Mouse (Mus musculus) kidney, postnatal 36 days (tissue): ENCODE measurements at regions not wholly inside any gene's neighbourhood (a gene's known extent, or its start where the extent isn't known, plus 50 kb on each side); places are given as distances from the start of the nearest gene placed in this dataset.
"Not testable (repeated sequence)": the region's sequence is repeated elsewhere in the genome, so short reads cannot be mapped to it uniquely, and the experiment has no call there.

Experiments
- DNase-seq, 2 experiments: peaks; one replicate each; pipeline ENCODE4 v3.0.0; 2021 to 2022; ENCODE audit warnings: mixed read lengths in 2 of 2

DNA sequence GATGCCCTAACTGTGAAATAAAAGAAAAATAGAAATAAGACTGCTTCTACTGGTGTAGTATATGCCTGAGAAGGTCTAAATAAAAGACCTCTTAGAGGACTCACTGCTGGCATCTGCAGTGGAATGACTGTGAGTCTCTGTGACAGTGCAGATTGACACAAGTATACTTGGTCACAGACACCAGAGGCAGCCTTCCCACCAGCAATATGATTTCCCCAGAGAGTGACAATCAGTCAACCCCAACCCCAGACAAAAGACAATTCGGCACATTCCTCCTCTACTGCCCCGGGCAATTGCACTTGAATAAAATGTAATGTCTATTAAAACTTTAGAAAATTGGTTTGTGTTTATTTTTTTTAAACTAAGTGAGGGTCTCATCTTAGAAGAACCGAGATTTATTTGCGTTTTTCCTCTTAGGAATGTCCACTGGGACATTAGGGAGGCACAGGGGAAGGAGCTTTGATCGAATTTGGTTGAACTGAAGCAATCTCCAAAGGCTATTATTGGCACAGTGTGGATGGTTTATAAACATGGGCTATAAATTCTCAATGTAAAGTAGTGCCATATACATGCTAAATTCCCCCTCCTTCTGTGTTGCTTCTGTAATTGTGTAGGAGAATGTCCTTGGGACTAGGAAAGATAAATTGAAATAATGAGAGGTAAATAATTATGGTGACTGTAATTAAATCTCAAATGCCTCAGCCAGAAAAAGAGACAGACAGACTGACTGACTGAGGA lies 123.0 kb upstream of the Lnx1 start:
- no peak for DNase-seq

DNA sequence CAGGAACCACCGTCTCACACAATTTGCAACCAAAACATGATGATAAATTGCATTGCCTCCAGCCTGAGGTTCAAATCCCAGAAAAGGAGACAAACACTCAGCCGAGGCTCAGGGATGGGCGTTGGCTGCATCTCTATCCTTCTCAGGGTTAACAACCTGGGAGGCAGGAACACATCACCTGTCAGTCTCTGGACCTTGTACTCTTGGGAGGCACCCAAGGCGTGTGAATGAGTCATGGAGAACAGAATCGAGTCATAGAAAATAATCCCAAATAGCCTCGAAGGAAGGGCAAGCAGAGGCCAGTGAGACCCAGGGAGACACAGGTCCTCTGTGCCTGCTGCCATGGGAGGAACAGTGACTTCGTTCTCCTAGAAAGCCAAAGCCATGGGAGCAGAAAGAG lies 121.0 kb upstream of the Lnx1 start:
- peak; percentile 28 to 41 for DNase-seq

DNA sequence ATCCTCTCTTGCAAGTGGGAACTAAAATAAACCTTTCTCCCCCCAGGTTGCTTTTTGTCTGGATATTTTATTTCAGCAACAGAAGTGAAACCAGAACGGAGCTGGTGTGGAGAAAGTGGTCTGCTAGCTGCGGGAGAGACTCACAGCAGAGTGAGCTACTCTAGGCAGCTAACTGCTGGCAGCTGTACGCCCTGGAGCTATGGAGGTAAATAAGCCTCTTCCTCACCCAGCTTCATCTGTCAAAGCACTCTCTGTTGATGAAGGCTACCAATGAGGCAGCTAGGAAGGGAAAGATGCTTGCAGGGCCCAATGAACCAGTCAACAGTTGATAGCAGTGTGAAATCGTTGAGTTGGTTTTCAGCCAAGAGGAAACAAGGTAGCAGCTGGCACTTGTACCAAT lies 119.3 kb upstream of the Lnx1 start:
- no peak for DNase-seq

DNA sequence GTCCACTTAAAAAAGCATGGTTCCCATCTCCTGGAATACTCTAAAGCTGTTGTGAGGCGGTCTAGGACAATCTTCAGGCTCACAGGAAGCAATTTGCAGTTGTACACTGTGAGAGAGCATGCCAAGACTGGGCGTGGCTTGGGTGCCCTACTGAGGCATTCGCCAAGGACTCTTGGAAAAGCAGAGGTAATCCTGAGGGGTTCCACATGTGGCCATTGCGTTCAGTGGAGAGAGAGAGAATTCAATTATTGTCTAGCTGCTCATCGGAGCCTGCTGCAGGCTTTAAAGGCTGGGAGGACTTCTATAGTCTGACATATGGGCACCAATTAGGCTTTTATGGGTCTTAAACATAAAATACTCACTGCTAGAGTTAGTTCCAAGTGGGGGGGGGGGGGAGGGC lies 113.8 kb upstream of the Lnx1 start:
- DNase-seq = peak; percentile 44 to 66

DNA sequence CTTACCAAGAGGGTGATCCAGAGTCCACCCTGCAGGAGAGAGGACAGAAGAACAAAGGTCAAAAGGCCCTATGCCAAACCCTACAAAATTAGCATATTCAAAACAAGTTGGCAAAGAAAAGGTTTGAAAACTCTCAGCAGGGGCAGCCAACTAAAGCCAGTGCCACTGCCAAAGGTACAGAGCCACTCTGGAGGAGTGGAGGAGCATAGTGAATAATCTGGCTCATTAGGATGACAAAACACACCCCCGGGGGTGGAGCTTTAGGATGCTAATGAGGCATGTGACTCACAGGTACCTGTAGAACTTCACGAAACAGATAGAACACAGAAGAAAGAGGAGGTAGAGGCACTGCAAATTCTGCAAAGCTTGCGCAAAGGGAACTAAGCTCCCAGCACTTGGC lies 110.7 kb upstream of the Lnx1 start:
- DNase-seq = peak; percentile 85 to 93

DNA sequence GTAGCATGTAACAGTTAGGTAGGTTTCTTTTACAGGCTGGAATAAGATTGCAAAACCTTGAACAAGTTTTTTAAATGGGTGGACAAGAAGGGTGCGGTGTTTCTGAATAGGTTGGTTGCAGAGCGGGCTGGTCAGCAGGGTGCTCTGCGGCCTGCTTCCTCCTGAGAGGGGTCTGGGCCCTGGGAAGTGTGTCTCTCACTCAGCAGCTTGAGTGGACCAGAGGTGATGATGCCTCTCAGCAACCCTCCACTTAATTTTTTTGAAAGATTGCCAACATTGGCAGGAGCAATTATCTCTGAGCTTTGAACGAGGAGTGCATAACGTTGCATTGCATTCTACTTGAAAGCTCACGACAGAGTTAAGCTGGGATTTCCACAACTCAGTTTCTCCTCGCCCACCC lies 108.3 kb upstream of the Lnx1 start:
- DNase-seq = no peak

DNA sequence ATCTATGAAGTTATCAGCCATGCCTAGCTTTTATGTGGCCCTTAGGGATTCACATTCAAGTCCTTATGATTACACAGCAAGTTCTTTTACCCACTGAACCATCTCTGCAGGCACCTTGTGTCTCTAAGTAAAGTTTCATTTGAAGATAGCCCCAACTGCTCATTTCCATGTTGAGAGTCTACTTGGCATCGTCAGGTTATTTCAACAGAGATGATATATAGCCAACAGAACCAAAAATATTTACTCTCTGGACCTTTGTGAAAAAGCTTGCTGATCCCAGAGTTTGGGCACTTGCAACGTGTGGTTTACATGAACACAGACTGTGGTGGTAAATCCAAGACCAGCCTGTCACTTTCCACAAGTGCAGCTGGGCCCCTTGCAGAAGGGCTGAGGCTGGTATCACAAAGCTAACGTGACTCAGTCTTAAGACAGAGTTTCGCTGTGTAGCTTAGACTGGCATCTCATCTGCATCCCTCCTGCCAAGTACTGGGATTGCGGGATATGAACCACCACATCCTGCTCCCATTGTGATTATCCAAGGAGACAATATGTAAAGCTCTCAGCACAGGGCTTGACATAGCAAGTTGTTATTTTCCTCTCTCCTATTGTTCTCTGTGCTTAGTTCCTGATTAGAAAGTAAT lies 105.0 kb upstream of the Lnx1 start:
- DNase-seq = no peak

DNA sequence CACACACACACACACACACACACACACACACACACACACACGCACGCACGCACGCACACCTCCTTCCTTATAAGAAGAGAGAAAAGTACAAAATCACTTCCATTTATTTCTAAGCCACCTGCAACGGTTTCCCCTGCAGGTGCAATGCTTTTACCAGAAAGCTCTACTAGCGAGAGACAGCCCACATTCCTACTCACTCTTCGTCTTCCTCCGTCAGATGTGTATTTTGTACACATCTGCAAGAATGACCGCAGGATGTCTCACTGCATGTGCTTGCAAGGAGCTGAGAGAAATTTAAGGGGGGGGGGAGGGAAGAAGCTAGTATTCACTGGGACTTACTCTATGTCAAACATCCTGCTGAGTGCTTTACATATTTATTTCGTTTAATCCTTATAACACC lies 99.2 kb upstream of the Lnx1 start:
- DNase-seq = no peak

DNA sequence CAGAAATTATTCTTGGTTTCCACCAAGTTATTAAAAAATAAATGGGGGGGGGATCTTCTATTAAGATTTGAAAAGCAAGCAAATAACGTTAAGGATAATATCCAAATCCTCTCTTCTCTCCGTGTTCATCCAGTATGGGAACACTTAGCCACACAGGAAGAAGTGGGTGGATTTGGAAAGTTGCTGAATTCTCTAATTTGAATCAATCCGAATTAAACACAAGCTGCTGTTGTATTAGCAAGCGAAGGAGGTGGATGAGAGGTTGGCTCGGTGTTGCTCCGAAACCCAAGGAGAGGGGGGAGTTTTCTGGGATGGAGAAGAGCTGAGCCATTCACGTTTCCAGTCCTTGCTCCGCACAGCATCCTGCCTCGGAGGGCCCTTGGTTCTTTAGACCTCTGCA lies 97.6 kb upstream of the Lnx1 start:
- DNase-seq = no peak

DNA sequence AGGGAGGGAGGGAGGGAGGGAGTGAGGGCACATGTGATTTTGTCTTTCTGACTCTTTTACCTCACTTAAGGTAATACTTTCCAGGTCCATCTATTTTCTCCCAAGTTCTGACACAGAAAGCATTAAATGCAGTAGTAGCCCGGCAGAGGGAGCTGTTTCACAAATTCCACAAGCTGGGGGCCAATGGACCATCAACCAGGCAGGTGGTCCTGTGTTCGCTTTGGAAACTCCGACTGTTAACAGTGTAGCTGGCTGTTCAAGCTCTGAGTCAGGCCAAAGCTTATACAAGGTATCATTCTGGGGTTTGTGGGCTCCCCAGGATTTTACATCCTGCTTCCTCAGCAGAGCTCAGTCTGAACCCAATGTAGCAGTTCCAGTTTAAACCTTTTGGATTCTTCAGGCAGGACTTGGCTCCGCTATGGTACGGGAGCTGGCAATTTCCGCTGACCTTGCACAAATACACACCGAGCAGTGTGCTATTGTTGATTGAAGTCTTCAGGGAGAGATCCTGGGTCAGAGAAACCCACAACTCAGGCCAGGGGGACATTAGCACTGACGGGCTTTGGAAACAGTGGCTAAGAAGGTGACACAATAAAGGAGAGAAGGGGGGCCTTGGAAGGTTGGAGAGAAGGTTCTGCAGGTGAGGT lies 93.8 kb upstream of the Lnx1 start:
- peak; percentile 27 to 77 for DNase-seq

DNA sequence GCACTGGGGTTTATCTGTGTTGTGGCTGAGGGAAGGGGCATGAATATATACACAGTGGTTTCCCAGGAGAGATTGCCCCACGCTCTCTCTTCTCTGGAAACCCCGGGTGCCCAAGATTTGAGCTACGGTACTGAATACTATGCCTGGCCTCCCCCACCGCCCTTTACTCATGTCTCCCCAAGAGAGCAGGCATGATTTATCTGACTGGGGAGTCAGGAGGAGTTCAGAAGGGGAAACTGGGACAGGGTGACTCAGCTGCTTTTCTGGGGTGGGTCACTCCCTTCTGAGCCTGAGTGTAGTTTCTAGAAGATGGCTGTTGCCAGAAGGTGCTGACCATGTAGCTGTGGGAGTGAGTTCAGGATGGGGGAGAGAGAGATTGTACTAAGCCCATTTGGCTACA lies 92.0 kb upstream of the Lnx1 start:
- no peak for DNase-seq

DNA sequence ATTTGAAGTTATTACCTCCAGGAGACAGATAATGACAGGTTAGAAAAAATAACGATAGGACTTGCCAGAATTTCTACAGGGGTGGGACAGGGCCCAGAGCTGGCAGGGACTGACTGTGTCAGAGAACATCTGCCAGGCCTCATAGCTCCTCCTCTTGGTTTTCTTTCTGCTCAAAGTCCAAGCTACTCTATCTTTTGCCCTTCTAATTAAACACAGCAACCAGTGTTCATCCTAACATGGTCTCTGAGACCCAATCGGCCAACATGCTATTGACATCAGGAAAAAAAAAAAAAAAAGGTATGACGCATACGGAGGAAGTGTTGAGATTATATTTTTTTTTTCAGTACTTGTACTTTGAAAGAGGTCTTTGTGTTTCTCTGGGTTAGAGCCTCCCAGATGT lies 90.7 kb upstream of the Lnx1 start:
- DNase-seq = peak; percentile 62 to 72

DNA sequence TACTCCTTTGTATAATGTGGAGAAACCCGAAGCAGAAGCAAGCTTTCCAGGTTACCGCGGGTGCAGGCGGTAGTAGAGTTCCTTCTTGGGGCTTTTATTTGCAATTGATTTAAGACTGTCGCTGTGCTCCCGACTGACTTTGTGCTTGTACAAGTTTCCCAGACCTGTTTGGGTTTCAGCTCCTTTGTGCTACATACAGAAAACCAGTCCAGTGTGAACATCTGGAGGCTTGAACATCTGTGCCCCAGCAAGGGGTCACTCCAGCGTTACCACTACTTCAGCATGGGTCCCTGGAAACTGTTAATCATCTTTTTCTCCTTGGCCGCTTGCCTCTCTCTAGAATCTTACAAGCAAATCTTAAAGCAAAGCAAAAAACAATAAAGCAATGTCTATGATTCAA lies 90.2 kb upstream of the Lnx1 start:
- peak; percentile 22 to 37 for DNase-seq

DNA sequence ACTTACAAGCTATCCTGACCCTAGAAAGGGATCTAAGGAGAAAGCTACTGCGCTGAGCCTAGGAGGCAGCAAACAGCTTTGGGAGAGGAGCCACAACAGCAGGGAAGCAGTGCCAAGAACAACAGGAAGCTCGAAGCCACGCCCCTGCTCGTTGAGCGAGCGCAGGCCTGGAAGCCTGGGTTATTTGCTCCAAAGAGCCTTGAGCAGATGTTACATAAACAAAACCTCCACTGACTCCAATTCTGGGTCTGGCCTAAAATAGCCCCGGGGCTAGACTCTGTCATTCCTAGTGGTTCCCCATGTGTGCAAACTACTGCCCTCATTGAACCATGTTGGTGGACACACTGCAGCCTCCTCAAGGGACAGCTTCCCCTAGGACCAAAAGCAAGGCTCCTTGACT lies 89.6 kb upstream of the Lnx1 start:
- peak; percentile 92 to 96 for DNase-seq

DNA sequence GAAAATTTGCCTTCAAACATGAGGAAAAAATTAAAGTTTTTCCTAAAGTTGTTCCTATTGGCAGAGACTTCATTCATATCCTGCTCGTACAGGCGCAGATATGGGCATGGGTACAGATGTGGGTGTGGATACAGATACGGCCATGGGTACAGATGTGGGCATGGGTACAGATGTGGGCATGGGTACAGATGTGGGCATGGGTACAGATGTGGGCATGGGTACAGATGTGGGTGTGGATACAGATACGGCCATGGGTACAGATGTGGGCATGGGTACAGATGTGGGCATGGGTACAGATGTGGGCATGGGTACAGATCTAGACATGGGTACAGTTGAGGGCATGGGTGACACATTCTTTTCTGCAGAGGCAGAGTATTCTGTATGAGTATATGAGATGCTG lies 87.8 kb upstream of the Lnx1 start:
- not testable (repeated sequence) for DNase-seq

DNA sequence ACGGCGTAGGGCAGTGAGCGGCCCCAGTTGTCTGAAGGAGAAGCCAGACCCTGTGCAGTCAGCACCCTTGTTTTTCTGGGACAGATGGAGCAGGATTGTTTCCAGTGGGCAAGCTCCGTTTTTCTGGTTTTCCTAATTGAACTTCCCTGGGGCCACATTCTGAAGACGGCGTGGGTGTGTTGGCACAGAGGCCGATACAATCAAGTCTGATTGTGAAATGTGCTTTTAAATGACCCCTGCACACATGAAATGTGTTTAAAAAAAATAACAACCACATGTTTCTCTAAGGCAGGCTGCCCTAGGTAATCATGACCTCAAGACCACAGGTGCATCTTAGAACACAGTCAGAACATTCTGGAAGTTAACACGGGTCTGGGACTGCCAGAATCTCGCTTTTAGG lies 81.2 kb upstream of the Lnx1 start:
- no peak for DNase-seq

DNA sequence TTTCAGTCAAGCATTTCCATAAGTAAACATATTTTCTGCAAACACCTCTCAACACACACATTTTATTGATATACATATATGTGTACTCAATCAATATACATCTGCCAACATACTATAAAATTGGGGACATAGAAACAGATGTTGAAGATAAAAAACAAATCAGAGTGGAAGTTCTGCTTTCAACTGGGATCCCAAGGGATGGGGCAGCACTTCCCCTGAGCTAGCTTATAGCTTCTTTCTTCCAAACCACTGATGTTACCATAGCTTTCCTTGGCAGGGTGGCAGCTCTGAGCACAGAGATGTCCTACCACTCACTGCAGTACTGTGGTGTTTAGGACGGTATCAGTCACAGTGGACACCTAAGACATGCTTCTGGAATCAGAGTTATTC lies 75.4 kb upstream of the Lnx1 start:
- DNase-seq = no peak

DNA sequence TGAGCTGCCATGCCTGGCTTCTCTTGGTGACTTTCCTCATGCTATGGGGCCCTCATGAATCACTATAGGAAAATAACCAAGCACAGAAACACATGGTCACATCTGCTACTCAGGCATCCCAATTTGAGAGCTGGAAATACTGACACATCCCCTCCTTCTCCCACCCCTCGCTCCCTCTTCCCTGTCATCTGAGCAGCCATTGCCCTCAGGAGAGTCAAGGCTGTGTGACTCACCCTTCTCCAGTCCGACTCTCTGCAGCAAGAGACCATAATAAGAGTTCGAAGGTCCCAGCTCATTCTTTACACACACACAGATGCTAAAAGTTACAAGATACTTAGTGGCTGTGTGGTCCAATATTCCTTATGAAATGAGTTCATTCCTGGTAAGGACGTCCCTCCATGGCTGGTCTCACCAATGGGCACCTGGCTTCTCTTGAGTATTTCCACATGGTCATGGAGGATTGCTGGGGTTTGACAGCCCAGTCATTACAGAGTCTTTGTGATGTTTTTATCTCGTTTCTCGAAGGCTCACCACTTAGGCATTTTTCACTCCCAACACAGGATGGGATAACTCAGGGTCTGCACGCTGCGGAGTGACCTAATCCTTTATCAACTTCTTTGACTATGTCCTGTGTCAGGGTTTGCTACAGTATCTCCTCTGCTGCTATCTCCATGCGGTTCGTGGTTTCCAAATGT lies 74.8 kb upstream of the Lnx1 start:
- DNase-seq = no peak

DNA sequence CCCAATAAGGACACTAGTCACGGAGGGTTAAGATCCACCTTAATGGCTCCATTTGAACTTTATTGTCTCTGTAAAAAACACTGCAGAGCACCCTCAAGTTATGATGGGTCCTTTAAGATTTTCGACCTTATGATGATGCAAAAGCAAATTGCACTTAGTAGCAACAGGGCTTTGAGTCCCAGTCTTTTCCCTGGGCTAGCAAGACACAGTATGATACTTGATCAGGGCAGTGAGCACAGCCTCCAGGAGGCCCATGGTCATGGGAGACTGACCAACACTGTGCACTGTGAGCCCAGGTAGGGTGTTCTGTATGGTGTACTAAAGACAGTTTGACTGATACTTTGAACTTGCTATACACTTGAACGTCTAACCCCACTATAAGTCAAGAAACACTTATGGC lies 73.4 kb upstream of the Lnx1 start:
- DNase-seq = no peak

DNA sequence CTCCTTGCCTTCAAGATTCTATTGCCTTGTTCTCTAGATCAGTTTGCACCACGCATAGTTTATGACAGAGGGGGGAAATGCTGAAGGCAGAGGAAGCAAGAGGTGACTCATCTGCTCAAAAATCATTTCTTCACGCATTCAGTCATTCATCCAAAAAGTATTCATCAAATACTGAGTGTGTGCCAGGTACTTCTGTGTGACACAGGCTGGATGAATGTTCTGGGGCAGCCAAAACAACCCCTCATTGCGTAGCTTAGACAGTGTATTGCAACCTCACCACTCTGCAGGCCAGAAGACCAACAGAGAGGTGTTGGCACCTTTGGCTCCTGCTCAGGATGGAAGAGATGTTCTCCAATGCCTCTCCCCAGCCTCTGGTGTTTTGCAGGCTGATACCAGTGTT lies 72.9 kb upstream of the Lnx1 start:
- DNase-seq = no peak

DNA sequence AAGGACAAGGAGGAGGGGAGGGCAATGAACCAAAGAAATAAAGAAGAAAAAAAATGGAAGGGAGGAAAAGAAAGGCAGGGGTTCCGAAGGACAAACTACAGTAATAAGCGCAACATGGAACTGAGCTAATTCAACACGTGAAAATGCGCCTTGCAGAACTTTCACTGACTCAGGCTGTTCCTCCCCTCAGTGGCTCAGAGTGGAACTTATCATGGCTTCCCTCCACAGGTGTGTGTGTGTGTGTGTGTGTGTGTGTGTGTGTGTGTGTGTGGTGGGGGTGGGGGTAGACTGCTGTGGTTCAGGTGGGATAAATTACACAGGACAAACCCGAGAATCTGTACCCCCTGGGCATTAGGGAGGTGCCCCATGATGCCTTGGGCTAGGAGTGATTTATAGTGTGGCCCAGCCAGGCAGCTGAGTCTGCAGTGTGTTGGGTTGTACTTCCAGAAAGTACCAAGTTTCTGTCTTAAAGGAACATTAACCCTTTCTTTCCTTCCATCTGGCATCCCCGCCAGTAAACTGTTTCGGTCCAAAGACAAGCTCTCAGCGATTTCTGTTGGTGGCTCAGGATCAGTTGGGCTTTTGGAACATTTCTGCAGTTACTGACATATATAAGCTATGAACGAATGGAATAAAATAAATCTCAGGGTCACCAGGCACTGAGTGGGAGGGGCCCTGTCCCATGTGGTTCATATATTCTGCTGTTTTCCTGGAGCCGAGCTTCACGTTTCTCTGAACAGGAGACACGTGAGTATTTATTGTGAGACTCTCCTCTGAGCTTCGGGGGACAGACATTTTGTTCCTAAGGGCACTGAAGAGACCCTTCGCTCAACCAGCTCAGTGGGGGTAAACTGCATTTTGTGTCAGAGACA lies 71.1 kb upstream of the Lnx1 start:
- no peak for DNase-seq

DNA sequence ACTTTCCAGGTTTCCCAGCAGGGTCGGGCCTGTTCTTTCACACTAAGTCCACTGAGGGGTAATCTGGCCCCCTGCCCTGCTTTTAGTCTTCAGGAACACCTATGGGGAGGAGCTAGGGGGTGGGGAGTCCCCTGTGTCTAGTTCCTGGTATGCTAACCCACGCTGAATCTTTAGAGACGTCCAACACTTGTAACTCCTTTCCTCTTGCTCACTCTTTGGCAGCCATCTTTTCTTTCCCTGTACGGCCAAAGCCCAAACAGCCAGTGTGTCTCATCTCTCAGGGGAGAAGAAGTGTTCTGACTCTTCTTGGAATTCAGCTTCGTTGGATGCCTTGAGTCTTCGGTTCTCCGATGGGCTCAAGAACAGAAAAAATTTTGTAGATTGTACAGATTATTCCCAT lies 68.4 kb upstream of the Lnx1 start:
- no peak for DNase-seq

DNA sequence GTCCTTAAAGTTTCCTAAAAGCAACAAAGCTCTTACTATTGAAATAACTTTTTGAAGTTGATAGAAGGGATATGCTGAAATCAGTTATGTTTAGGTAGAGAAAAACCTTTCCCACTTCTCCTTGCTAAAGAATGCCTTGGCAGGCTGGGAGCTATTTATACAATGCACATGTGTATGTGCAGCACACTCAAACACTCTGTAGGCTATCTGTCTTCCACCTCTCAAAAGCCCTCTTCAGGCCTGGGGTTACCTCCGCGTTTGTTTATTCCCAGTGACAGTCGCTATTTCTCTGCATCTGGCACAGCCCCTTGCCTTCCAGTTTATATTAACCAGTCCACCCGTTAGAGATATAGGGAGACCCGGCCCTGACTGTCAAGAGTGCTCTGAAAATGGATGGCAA lies 66.3 kb upstream of the Lnx1 start:
- DNase-seq = no peak
